Mouse (Mus musculus): ENCODE measurements around the gene Aff3.

Aff3 gene

DNA sequence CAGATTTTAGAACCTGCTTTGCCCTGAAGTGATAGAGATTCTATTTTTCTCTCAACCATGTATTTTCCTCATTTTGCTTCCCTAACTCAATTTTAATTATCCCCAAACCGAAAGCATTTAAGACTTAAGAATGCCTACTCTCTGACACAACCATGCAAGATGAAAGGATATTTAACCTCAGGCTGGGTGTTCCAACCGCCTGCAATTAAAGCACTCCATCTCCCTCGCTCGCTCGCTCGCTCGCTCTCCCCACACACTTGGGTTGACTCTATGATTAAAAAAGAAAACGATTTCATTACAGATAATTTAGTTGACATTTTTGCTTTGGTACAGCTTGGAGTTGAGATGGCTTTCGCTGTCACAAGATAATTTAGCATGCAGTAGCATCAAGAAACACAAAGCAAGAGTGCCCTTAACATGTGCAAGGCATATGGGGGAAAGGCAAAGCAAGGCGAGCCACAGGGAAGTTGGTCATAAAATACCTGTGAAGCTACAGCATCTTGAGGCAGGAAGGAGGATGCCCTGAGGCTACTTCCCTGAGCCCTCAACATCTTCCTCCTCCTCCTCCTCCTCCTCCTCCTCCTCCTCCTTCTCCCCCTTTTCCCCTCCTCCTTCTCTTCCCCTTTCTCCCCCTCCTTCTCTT, 167.7 kb downstream of the Aff3 start:
- no peak for DNase-seq (ENCODE audit: low read depth, low spot score)

- DNase-seq (ENCODE audit: low read depth, low spot score) = no peak
Observed at GRCm38 (mm10) chr1:38495284-38495683, 169.5 kb downstream of the Aff3 start.

- no peak for DNase-seq (ENCODE audit: low read depth, low spot score)
Observed at GRCm38 (mm10) chr1:38489733-38490132, 175.0 kb downstream of the Aff3 start.

DNA sequence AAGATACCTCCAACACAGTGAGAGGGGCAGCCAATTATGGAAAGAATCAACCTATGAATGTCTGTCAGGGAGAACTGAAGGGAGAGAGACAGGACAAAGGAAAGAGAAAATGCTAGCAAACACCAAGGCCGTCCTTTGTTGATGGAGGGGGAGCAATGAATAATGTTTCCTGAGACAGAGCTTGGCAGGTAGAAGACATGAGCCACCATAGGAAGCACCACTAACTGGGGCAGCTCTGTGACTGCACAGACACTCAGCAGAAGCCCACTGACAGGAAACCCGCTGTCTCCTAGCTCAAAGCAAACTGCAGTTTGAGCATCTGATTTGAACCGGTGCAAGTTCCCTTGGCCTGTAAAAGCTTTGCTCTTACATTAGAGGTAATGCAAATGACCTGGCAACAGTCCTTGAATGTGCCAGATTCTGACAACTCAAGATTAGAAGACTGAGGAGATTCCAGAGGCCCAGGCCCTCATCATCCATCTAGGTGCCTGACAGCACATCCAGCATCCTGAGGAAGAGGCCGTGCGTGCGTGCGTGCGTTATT, 176.0 kb downstream of the Aff3 start:
- no peak for DNase-seq (ENCODE audit: low read depth, low spot score)

GRCm38 (mm10) chr1:38487884-38488283, 176.9 kb downstream of the Aff3 start:
- DNase-seq (ENCODE audit: low read depth, low spot score) = no peak

DNA sequence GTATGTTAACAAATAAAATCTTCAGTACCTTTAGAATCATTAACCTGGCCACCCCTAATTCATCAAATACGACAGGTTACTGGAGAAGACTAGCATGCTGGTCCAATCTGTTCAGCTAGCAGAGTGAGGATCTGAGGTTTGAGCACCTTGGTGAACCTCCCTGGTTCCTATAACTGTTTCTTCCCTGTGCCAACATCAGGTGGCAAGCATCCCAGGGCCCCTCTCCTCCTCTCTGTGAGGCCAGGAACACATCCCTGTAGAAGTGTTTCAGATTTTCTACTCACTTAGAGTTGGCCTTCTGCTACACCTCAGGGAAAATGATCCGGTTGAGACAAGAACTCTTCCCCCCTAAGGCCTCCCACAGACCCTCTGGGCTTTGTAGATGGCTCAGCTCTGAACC, 181.6 kb downstream of the Aff3 start:
- DNase-seq (ENCODE audit: low read depth, low spot score) = no peak

DNA sequence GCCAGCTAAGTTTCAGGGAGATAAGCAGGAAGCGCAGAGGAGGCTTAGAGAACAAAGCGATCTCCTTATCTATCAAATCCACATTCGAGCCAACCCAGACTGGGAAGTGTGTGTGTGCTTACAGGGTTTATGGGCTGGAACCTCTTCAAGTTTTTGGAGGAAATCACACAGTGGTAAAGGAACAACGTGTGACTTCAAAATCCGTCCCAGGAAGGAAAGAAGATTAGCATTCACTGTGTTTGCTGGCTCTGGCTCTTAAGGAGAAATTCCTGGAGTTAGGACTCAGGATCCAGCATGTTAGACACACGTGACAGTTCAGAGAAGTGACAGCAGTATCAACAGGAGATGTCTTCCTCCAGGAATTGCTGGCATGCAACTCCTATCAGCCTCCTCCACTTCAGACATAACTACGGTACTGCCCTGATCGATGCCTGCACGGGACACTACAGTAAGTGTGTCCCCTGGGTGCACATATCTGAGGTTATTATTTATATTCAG, 186.5 kb downstream of the Aff3 start:
- no peak for DNase-seq (ENCODE audit: low read depth, low spot score)

DNA sequence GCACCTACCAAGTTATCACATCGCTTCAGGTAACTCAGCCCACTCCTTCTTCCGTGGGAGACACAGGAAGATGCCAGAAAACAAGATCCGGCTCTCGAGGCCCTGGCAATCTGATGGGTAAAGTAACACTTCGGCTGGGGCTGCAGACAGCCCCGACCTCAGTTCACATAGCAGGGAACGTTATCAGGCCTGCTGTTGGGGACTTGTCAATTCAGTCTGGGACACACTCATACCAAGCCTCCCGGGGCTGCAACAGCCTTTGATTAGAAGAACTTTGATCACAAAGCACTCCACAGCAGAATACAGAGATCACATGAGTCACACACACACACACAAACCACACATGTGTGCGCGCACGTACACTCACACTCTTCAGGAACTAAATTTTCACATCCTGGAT, 193.9 kb downstream of the Aff3 start:
- DNase-seq (ENCODE audit: low read depth, low spot score) = no peak

- no peak for DNase-seq (ENCODE audit: low read depth, low spot score)
Observed at GRCm38 (mm10) chr1:38470166-38470565, 194.6 kb downstream of the Aff3 start.

DNA sequence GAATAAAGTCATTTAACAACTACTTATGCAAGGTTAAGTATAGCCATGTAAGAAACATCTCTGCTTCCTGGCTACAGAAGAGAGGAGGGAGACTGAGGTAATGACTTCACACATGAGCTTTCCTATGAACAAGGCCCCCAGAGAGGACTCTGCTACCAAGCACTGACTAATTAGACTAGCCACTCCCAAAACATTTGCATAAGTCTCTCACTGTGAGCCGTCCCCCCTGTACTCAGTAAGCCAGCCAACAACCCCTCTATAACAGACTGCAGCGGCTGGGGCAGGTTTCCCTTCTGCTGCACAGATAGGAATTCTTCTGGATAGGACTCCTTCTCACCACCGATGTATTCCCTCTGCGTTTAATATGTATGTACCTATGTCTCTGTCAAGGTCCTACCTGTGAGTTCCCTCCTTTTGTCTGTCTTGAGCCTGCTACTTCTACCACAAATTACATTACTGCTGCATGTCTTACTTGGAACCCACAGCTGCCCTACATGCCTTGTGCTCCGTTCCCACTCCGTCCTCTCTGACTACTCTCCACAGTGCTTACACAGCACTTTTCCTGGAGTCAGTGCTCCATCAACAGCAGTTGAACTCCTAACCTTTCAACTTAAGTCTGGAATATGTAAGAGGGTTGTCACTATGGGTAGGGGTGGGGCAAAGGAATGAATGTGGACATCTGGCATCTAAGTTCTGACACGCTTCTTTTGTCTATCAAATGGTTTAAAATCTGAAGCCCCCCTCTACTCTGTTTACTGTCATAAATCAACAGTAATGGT, 197.3 kb downstream of the Aff3 start:
- no peak for DNase-seq (ENCODE audit: low read depth, low spot score)

DNA sequence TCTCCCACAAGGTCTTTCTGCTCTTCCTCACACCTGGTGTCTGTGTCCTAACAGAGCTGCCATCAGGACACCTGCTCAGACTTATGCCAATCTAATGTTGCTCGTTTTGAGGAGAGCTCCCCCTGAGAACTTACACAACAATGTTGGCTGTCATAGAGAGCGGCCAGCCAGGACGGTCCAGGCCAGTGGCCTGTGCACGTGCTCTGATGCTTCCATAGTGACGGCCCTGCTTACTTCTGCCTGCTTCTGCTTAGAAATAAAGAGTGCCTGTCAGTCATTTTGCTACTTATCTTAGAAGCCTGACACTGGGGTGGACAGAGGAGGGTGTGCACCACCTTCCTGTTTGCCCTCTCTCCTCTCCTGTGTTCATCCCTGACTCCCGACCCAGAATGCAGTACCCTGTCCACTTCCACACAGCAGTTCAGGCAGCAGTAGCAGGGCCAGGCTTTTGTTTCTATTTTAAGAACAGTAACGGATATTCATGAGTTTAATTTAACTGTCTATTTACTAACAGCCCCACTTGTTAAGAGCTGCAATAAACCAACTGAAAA, 208.0 kb downstream of the Aff3 start:
- no peak for DNase-seq (ENCODE audit: low read depth, low spot score)

GRCm38 (mm10) chr1:38454921-38455320, 209.8 kb downstream of the Aff3 start:
- DNase-seq (ENCODE audit: low read depth, low spot score) = no peak

- DNase-seq (ENCODE audit: low read depth, low spot score) = no peak
Observed at GRCm38 (mm10) chr1:38451367-38451766, 213.4 kb downstream of the Aff3 start.

DNA sequence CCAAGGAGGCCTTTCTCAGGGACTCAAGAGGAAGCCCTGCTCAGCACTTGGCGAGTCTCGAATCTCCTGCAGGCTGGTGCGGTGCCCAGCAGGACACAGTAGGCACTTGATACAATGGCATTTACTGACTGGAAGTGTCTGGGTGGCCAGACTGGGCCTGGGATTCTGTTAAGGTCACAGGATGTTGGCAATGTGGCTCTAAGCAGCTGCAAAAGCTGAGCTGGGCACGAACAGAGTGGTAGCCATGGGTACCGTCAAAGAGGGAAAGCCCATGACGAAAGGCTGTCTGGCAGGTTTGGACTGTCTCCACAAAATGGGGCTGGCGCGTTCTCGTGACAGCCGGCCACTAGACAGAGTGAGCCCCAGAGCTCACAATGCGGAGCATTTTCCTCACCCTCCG, 214.1 kb downstream of the Aff3 start:
- peak; percentile 71 for DNase-seq (ENCODE audit: low read depth, low spot score)

GRCm38 (mm10) chr1:38449816-38450478, 214.8 kb downstream of the Aff3 start:
- no peak for DNase-seq (ENCODE audit: low read depth, low spot score)

GRCm38 (mm10) chr1:38448854-38449253, 215.9 kb downstream of the Aff3 start:
- DNase-seq (ENCODE audit: low read depth, low spot score) = no peak

DNA sequence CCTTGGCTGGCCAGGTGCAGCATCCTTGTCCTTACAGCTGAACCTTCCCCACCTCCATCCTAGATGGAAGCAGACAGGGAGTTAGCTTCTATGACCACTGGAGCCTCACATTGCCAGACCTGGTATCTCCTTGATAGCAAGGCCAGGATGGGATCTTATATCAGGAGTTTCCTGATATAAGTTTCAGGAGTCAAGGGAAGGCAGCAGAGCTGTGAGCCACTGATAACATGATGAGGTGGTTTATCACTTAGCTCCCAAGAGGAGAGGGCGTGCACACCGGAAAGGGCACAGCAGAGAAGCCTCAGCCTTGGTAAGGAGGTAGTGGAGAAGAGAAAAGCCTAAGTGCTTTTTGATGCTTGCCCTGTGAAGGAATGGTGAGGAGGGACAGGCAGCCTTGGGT, 217.2 kb downstream of the Aff3 start:
- DNase-seq (ENCODE audit: low read depth, low spot score) = no peak

GRCm38 (mm10) chr1:38446152-38446820, 218.5 kb downstream of the Aff3 start:
- no peak for DNase-seq (ENCODE audit: low read depth, low spot score)

GRCm38 (mm10) chr1:38442887-38443286, 221.9 kb downstream of the Aff3 start:
- no peak for DNase-seq (ENCODE audit: low read depth, low spot score)

GRCm38 (mm10) chr1:38442479-38442878, 222.3 kb downstream of the Aff3 start:
- DNase-seq (ENCODE audit: low read depth, low spot score) = no peak

- DNase-seq (ENCODE audit: low read depth, low spot score) = no peak
Observed at GRCm38 (mm10) chr1:38441800-38442199, 223.0 kb downstream of the Aff3 start.

DNA sequence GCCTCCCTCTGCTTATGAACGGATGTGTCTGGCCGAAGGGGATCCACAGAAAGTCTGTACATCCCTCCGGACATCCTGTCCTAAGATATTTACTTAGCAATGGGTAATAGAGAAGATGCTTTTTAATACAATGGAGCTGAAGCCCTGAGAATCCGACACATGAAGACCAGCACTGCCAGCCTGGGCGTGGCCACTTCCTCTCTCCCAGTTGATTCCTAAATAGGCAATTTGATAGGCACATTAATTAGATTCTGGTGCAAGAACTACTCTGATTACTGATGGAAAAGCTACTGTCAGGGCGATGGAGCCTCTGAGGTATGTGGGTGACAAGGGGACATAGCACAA, 224.3 kb downstream of the Aff3 start:
- DNase-seq (ENCODE audit: low read depth, low spot score) = no peak

All from brain, embryonic 18.5 days (tissue).